Mouse (Mus musculus): ENCODE measurements around the gene Amot. TPM values are rescaled to one million over a fixed set of nuclear protein-coding genes. Genes with fewer than 3 reads are reported as not detected.

Gene Amot
- polyA plus RNA-seq, 1 experiment from 2014 or later: 2.6 TPM

- Histone ChIP-seq H3K9ac (ENCODE audit: low read length) (no peak overlapping the region), H3K4me3 (ENCODE audit: low read depth, low read length) (no peak overlapping the region), H3K4me1 (replicated peaks; ENCODE audit: control insufficient read depth, insufficient read depth) (no peaks in the 10 kb centered on the region), H3K27me3 (ENCODE audit: control insufficient read depth, insufficient read depth, low read length) (no peaks in the 10 kb centered on the region), H3K27ac (replicated peaks) (no peak overlapping the region), H3K9me3 (ENCODE audit: control insufficient read depth, low read length) (no peaks in the 10 kb centered on the region), H3K4me2 (replicated peaks; ENCODE audit: low read depth) (no peak overlapping the region), H3K36me3 (ENCODE audit: control insufficient read depth, insufficient read depth, low read length) (no peaks in the 10 kb centered on the region)
- TF ChIP-seq CTCF (IDR thresholded peaks at IDR 0.05; ENCODE audit: low read depth): no peak
- TF ChIP-seq EP300 (optimal IDR thresholded peaks at IDR 0.05): no peak
- ATAC-seq (ENCODE audit: low FRiP score, low TSS enrichment) (no peak), DNase-seq (ENCODE audit: low spot score) (no peak)
- WGBS: 68% methylated on average over 3 of the region's 3 CpGs
Observed at GRCm38 (mm10) chrX:145477725-145478194, 27.2 kb downstream of the Amot start.

- no peak overlapping the region for H3K9ac ChIP-seq (ENCODE audit: low read length)
- no peaks in the 10 kb centered on the region for H3K9me3 ChIP-seq (ENCODE audit: control insufficient read depth, low read length)
- DNase-seq (ENCODE audit: low spot score): no peak
- ATAC-seq (ENCODE audit: low FRiP score, low TSS enrichment): no peak
- no peaks in the 10 kb centered on the region for H3K36me3 ChIP-seq (ENCODE audit: control insufficient read depth, insufficient read depth, low read length)
- no peak overlapping the region for H3K4me3 ChIP-seq (ENCODE audit: low read depth, low read length)
- no peaks in the 10 kb centered on the region for H3K27me3 ChIP-seq (ENCODE audit: control insufficient read depth, insufficient read depth, low read length)
- H3K4me2 ChIP-seq (replicated peaks; ENCODE audit: low read depth): no peak overlapping the region
- TF ChIP-seq CTCF (IDR thresholded peaks at IDR 0.05; ENCODE audit: low read depth) (no peak), EP300 (optimal IDR thresholded peaks at IDR 0.05) (no peak)
- WGBS: 74% methylated on average over 5 of the region's 5 CpGs
- H3K27ac ChIP-seq (replicated peaks): no peak overlapping the region
- H3K4me1 ChIP-seq (replicated peaks; ENCODE audit: control insufficient read depth, insufficient read depth): no peaks in the 10 kb centered on the region
Observed at GRCm38 (mm10) chrX:145477003-145477724, 27.8 kb downstream of the Amot start.

GRCm38 (mm10) chrX:145468264-145468663 lies 36.7 kb downstream of the Amot start:
- H3K9ac ChIP-seq (ENCODE audit: low read length): no peak overlapping the region
- H3K27ac ChIP-seq (replicated peaks): no peak overlapping the region
- no peak overlapping the region for H3K4me2 ChIP-seq (replicated peaks; ENCODE audit: low read depth)
- TF ChIP-seq EP300 (optimal IDR thresholded peaks at IDR 0.05) (no peak), CTCF (IDR thresholded peaks at IDR 0.05; ENCODE audit: low read depth) (no peak)
- DNase-seq (ENCODE audit: low spot score): no peak
- ATAC-seq (ENCODE audit: low FRiP score, low TSS enrichment): no peak
- no peaks in the 10 kb centered on the region for H3K36me3 ChIP-seq (ENCODE audit: control insufficient read depth, insufficient read depth, low read length)
- H3K4me3 ChIP-seq (ENCODE audit: low read depth, low read length): no peak overlapping the region
- WGBS: 86% methylated on average over 6 of the region's 6 CpGs
- H3K27me3 ChIP-seq (ENCODE audit: control insufficient read depth, insufficient read depth, low read length): no peaks in the 10 kb centered on the region
- H3K4me1 ChIP-seq (replicated peaks; ENCODE audit: control insufficient read depth, insufficient read depth): no peaks in the 10 kb centered on the region
- no peaks in the 10 kb centered on the region for H3K9me3 ChIP-seq (ENCODE audit: control insufficient read depth, low read length)

- Histone ChIP-seq H3K9ac (ENCODE audit: low read length) (no peak overlapping the region), H3K4me1 (replicated peaks; ENCODE audit: control insufficient read depth, insufficient read depth) (no peaks in the 10 kb centered on the region), H3K4me2 (replicated peaks; ENCODE audit: low read depth) (no peak overlapping the region), H3K9me3 (ENCODE audit: control insufficient read depth, low read length) (no peaks in the 10 kb centered on the region), H3K4me3 (ENCODE audit: low read depth, low read length) (no peak overlapping the region), H3K36me3 (ENCODE audit: control insufficient read depth, insufficient read depth, low read length) (no peaks in the 10 kb centered on the region), H3K27me3 (ENCODE audit: control insufficient read depth, insufficient read depth, low read length) (no peaks in the 10 kb centered on the region), H3K27ac (replicated peaks) (no peak overlapping the region)
- DNase-seq (ENCODE audit: low spot score) (no peak), ATAC-seq (ENCODE audit: low FRiP score, low TSS enrichment) (no peak)
- TF ChIP-seq EP300 (optimal IDR thresholded peaks at IDR 0.05) (no peak), CTCF (IDR thresholded peaks at IDR 0.05; ENCODE audit: low read depth) (no peak)
- WGBS: 78% methylated on average over 2 of the region's 2 CpGs
Observed at GRCm38 (mm10) chrX:145463524-145463923, 41.5 kb downstream of the Amot start.

GRCm38 (mm10) chrX:145461339-145461738 lies 43.6 kb downstream of the Amot start:
- Histone ChIP-seq H3K9me3 (ENCODE audit: control insufficient read depth, low read length) (no peaks in the 10 kb centered on the region), H3K4me2 (replicated peaks; ENCODE audit: low read depth) (no peak overlapping the region), H3K9ac (ENCODE audit: low read length) (no peak overlapping the region), H3K36me3 (ENCODE audit: control insufficient read depth, insufficient read depth, low read length) (no peaks in the 10 kb centered on the region), H3K4me1 (replicated peaks; ENCODE audit: control insufficient read depth, insufficient read depth) (no peaks in the 10 kb centered on the region), H3K27me3 (ENCODE audit: control insufficient read depth, insufficient read depth, low read length) (no peaks in the 10 kb centered on the region), H3K27ac (replicated peaks) (no peak overlapping the region), H3K4me3 (ENCODE audit: low read depth, low read length) (no peak overlapping the region)
- DNase-seq (ENCODE audit: low spot score): no peak
- no peak for ATAC-seq (ENCODE audit: low FRiP score, low TSS enrichment)
- TF ChIP-seq CTCF (IDR thresholded peaks at IDR 0.05; ENCODE audit: low read depth): no peak
- no peak for TF ChIP-seq EP300 (optimal IDR thresholded peaks at IDR 0.05)
- WGBS: 55% methylated on average over 3 of the region's 3 CpGs

- WGBS: 75% methylated on average over 4 of the region's 4 CpGs
- H3K9me3 ChIP-seq (ENCODE audit: control insufficient read depth, low read length): no peaks in the 10 kb centered on the region
- H3K9ac ChIP-seq (ENCODE audit: low read length): no peak overlapping the region
- TF ChIP-seq EP300 (optimal IDR thresholded peaks at IDR 0.05): no peak
- no peak for TF ChIP-seq CTCF (IDR thresholded peaks at IDR 0.05; ENCODE audit: low read depth)
- ATAC-seq (ENCODE audit: low FRiP score, low TSS enrichment) (no peak), DNase-seq (ENCODE audit: low spot score) (no peak)
- no peaks in the 10 kb centered on the region for H3K4me1 ChIP-seq (replicated peaks; ENCODE audit: control insufficient read depth, insufficient read depth)
- no peak overlapping the region for H3K4me2 ChIP-seq (replicated peaks; ENCODE audit: low read depth)
- no peak overlapping the region for H3K27ac ChIP-seq (replicated peaks)
- H3K27me3 ChIP-seq (ENCODE audit: control insufficient read depth, insufficient read depth, low read length): no peaks in the 10 kb centered on the region
- no peak overlapping the region for H3K4me3 ChIP-seq (ENCODE audit: low read depth, low read length)
- H3K36me3 ChIP-seq (ENCODE audit: control insufficient read depth, insufficient read depth, low read length): no peaks in the 10 kb centered on the region
Observed at GRCm38 (mm10) chrX:145456251-145456650, 48.7 kb downstream of the Amot start.
